Mouse (Mus musculus): ENCODE data around the gene Tmem130.

The Tmem130 gene

GRCm38 (mm10) chr5:144729216-144729615, 32.4 kb downstream of the Tmem130 start:
- DNase-seq, result no peak

DNA sequence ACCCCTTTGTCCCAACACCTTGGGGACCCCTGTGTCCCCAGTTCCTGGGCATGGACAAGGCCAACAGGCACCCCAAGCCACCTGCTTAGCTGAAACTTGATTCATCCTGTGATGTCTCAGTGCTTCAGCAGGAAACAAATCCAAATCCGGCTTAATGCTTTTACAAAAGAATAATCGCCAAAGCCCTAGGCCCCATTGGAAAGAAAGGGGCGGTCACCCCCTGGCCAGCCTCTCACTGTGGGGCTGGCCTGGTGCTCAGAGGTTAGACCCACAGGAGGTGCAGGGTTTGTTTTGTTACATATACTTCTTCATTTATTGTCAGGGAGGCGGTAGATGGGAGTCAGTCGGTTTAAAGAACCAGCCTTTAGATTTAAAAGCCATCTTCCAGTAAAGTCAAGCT, 33.4 kb downstream of the Tmem130 start:
- no peak for DNase-seq

GRCm38 (mm10) chr5:144727119-144727518, 34.5 kb downstream of the Tmem130 start:
- DNase-seq, result peak; percentile 86

GRCm38 (mm10) chr5:144725554-144725953, 36.1 kb downstream of the Tmem130 start:
- no peak for DNase-seq

GRCm38 (mm10) chr5:144724926-144725325, 36.7 kb downstream of the Tmem130 start:
- DNase-seq, result no peak

GRCm38 (mm10) chr5:144720281-144720680, 41.3 kb downstream of the Tmem130 start:
- DNase-seq, result peak; percentile 76

DNA sequence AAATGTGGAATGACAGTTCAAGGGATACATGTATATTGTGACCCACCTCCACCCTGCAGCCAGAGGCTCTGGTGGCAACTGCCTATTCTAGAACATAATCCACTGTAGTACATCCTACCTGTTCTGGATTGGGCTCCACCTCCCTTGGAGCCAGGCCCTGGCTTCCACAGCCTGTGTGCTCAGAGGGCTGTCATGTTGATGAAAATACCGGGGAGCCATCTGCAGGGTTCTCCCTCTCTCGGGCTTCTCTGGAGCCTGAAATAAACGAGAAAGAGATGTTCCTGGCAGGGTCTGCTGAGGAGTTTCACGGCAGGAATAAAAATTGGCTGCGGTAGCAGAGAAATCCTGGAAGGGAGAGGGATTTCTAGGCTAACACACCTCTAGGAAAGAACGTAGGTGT, 41.8 kb downstream of the Tmem130 start:
- DNase-seq, result peak; percentile 35

GRCm38 (mm10) chr5:144717186-144717585, 44.4 kb downstream of the Tmem130 start:
- no peak for DNase-seq

- DNase-seq, result no peak
Measured at GRCm38 (mm10) chr5:144713371-144713770, 48.2 kb downstream of the Tmem130 start.

DNA sequence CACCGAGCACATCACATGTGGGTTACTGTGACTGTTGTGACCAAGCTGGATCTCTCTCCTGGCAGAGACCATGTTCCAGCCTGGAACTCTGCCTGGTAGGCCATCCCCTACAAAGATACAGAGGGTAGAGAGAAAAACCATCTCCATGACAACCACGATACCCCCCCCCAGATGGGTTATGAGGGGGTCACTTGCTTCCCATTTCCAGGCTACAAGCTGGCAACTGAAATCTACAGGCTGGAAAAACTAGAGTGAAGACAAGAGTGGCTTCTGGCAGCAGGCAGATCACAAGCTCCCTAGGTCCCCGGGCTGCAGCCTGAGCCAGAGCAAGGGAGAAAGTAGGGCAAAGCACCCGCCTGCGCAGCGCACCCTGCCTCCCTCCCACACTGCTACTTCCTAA, 54.0 kb downstream of the Tmem130 start:
- no peak for DNase-seq

DNA sequence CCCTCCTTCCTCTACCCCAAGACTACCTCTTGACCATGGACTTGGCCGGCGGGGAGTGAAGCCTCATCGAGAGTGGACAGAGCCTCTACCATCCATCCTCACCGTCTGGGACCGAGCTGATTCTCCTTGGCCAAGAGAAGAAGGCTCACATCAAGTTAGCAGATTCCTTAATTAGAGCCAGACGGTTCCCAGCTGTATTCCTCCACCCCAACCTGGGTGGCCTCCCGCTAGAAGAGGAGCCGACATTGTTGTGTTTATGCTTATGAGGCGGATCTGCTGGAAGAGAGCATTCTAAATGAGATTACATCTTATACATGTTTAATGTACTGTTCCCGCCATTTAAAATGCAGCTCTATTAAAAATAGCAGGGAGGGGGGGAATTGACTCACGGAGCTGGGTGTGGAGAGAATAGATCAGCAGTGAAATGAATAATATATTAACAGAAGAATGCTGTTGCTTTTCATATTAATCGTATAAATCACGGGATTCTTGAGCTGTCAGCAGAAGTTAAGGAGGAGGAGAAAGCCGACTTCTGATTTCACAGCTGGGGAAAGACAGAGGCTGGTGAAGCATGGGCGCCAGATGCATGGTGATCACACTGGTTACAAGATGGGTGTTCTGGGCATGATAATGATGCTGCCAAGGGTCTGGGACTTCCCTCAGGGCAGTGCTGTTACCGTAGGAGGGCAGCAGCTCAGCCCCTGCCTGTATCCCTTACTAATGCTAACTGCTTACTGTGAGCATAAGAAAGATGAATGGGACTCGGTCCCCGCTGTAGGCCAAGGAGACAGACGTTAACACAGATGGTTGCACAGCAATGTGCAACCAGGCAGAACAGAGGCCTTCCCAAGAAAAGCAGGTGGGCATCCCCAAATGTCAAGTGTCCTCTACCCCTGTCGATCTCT, 57.9 kb downstream of the Tmem130 start:
- no peak for DNase-seq

DNA sequence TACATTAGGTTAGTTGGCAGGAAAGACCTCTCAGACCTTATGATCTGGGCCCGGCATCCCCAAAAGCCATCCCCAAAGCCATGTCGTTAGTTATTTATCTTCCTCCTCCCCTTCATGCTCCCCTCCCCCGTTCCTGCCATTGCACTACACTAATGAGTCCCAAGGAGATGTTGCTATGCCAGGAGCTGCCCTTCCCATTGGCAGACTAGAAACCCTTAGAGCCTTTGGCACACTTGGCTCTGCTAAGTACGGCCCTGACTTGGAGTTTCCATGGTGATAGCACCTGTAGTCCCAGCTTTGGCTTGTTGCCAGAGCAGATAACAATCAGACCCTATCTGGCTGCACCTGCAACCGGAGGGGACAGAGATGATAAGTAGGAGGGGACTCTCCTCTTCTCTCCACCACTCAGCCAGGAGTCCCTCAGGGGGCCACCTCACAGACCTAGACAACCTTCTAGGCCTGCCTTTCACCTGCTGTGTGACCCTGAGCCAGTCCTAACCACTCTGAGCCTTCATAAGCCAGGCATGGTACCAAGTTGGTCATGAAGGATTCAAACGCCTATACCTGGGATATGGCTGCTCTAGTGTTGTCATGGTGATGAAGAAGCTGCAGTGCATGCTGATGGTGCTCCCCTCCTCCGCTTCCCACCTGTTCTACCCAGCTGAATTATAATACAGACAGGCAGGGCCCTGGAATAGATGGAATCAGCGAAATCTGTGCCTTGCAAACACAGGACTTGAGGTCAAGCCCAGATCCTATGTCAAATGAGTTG, 66.1 kb downstream of the Tmem130 start:
- DNase-seq, result no peak

- peak; percentile 27 for DNase-seq
Measured at GRCm38 (mm10) chr5:144694161-144694560, 67.5 kb downstream of the Tmem130 start.

GRCm38 (mm10) chr5:144691421-144691820, 70.2 kb downstream of the Tmem130 start:
- no peak for DNase-seq

DNA sequence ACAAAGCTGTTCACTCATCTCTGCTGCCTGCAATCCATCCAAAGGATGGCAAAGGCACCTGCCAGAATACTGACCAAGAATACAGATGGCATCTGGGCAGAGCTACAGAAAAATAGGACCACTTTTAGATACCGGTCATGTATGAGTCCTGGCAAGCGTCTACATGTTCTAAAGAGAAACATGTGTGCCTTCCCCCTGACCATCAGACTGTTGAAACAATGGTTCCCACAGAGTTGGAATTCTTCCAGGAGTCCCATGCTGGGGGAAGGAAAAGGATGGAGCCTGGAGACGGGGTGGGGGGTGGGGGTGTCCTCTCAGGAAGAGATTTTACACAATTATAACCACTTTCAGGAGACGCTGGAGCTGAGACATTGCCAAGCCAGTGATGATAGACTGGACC, 73.2 kb downstream of the Tmem130 start:
- DNase-seq, result no peak
